Comparison of ENCODE assay signal across 21 mouse cellular contexts in genomic region chrX:140831706-140832105, GRCm38 (mm10). TPM values are rescaled to one million over a fixed set of nuclear protein-coding genes. Genes with fewer than 3 reads are reported as not detected.
DNase-seq lines count a peak whose midpoint lies in the region; ATAC-seq and TF ChIP-seq lines count a peak whose summit lies in the region.
"Had no signal": no experiment of that assay in that cellular context is flagged by ENCODE, and none has a peak within 500 bp of the region (broad histone marks: within the 10 kb centered on the region; RNA-seq: fewer than 3 reads in every experiment).

No protein-coding gene starts in this region.

- H3K4me3 ChIP-seq in forebrain, embryonic 14.5 days (ENCODE audit: low read depth, low read length) = no peak overlapping the region
- no peak overlapping the region for H3K4me3 ChIP-seq in forebrain, embryonic 12.5 days (replicated peaks)
- no peak overlapping the region for H3K4me3 ChIP-seq in lung, postnatal 0 days (ENCODE audit: low read depth, low read length)
- no peak overlapping the region for H3K4me3 ChIP-seq in lung, adult 2 months (replicated peaks; ENCODE audit: extremely low read depth, low read depth, low read length)
- no peak overlapping the region for H3K4me3 ChIP-seq in limb, embryonic 10.5 days
- H3K4me3 ChIP-seq in midbrain, embryonic 15.5 days = no peak overlapping the region
- H3K4me3 ChIP-seq: embryonic facial prominence, embryonic 10.5 days; forebrain, embryonic 10.5 days; heart, embryonic 15.5 days; hindbrain, embryonic 10.5 days had no signal

- no peaks in the 10 kb centered on the region for H3K9me3 ChIP-seq in forebrain, embryonic 14.5 days (replicated peaks; ENCODE audit: control insufficient read depth, low read length)
- no peaks in the 10 kb centered on the region for H3K9me3 ChIP-seq in forebrain, embryonic 12.5 days
- H3K9me3 ChIP-seq in lung, postnatal 0 days (ENCODE audit: low read length) = no peaks in the 10 kb centered on the region
- H3K9me3 ChIP-seq in limb, embryonic 10.5 days (replicated peaks) = no peaks in the 10 kb centered on the region
- no peaks in the 10 kb centered on the region for H3K9me3 ChIP-seq in midbrain, embryonic 15.5 days
- H3K9me3 ChIP-seq: embryonic facial prominence, embryonic 10.5 days; forebrain, embryonic 10.5 days; heart, embryonic 15.5 days; hindbrain, embryonic 10.5 days had no signal

- no peak overlapping the region for H3K9ac ChIP-seq in forebrain, embryonic 14.5 days (ENCODE audit: low read length)
- no peak overlapping the region for H3K9ac ChIP-seq in forebrain, embryonic 12.5 days
- no peak overlapping the region for H3K9ac ChIP-seq in lung, postnatal 0 days (replicated peaks; ENCODE audit: low read depth)
- H3K9ac ChIP-seq in midbrain, embryonic 15.5 days = no peak overlapping the region
- H3K9ac ChIP-seq: heart, embryonic 15.5 days; hindbrain, embryonic 14.5 days had no signal

- DNase-seq in forebrain, embryonic 14.5 days (ENCODE audit: low spot score) = peak; percentile 9
- peak; percentile 27 for DNase-seq in lung, postnatal 0 days (ENCODE audit: low spot score)
- DNase-seq in lung, adult 2 months = no peak
- DNase-seq in 3134 (ENCODE audit: extremely low read depth, insufficient read length, low spot score) = peak; percentile 18
- DNase-seq in NIH3T3 (ENCODE audit: low read depth) = peak; percentile 66
- DNase-seq in limb, embryonic 10.5 days (ENCODE audit: low spot score) = no peak
- DNase-seq: adrenal gland, postnatal 14 days; cerebellum, adult 18-20 months; gastrocnemius, postnatal 10 days; heart, adult 18-20 months had no signal

- TF ChIP-seq CTCF in lung, postnatal 0 days (IDR thresholded peaks at IDR 0.05) = no peak
- no peak for TF ChIP-seq CTCF in lung, adult 2 months (IDR thresholded peaks at IDR 0.05; ENCODE audit: insufficient read depth, low read length)

- H3K27me3 ChIP-seq in forebrain, embryonic 14.5 days (replicated peaks; ENCODE audit: control insufficient read depth, insufficient read depth, low read length) = no peaks in the 10 kb centered on the region
- H3K27me3 ChIP-seq in forebrain, embryonic 12.5 days = peaks cover 21% of the 10 kb centered on the region
- no peaks in the 10 kb centered on the region for H3K27me3 ChIP-seq in lung, postnatal 0 days (replicated peaks; ENCODE audit: insufficient read depth, low read length)
- H3K27me3 ChIP-seq in limb, embryonic 10.5 days (ENCODE audit: low read depth, poor library complexity, severe bottlenecking) = peaks cover 77% of the 10 kb centered on the region
- H3K27me3 ChIP-seq in midbrain, embryonic 15.5 days (replicated peaks) = peaks cover 11% of the 10 kb centered on the region; the same call in 1 of the 2 replicates
- H3K27me3 ChIP-seq: heart, embryonic 15.5 days had no signal

- H3K27ac ChIP-seq in forebrain, embryonic 14.5 days (ENCODE audit: low read depth, low read length) = no peak overlapping the region
- H3K27ac ChIP-seq in forebrain, embryonic 12.5 days = no peak overlapping the region
- no peak overlapping the region for H3K27ac ChIP-seq in lung, postnatal 0 days (ENCODE audit: low read length)
- no peak overlapping the region for H3K27ac ChIP-seq in limb, embryonic 10.5 days
- H3K27ac ChIP-seq in midbrain, embryonic 15.5 days = no peak overlapping the region
- H3K27ac ChIP-seq: embryonic facial prominence, embryonic 10.5 days; forebrain, embryonic 10.5 days; heart, embryonic 15.5 days; hindbrain, embryonic 10.5 days; hindbrain, embryonic 14.5 days had no signal

- no peak for TF ChIP-seq EP300 in lung, postnatal 0 days (IDR thresholded peaks at IDR 0.05)

- no peaks in the 10 kb centered on the region for H3K4me1 ChIP-seq in forebrain, embryonic 14.5 days (ENCODE audit: control insufficient read depth, insufficient read depth, low read length)
- H3K4me1 ChIP-seq in forebrain, embryonic 12.5 days = no peaks in the 10 kb centered on the region
- no peaks in the 10 kb centered on the region for H3K4me1 ChIP-seq in lung, postnatal 0 days (ENCODE audit: insufficient read depth, low read depth, low read length)
- no peaks in the 10 kb centered on the region for H3K4me1 ChIP-seq in lung, adult 2 months (ENCODE audit: control insufficient read depth, insufficient read depth, low read length)
- H3K4me1 ChIP-seq in limb, embryonic 10.5 days = no peaks in the 10 kb centered on the region
- H3K4me1 ChIP-seq in midbrain, embryonic 15.5 days = no peaks in the 10 kb centered on the region
- H3K4me1 ChIP-seq: embryonic facial prominence, embryonic 10.5 days; forebrain, embryonic 10.5 days; heart, embryonic 15.5 days; hindbrain, embryonic 10.5 days had no signal

- WGBS in forebrain, embryonic 14.5 days = 62% methylated on average over 4 of the region's 4 CpGs
- 58% methylated on average over 4 of the region's 4 CpGs for WGBS in forebrain, embryonic 12.5 days
- WGBS in lung, postnatal 0 days = 68% methylated on average over 4 of the region's 4 CpGs
- WGBS in lung, adult 2 months = 60% methylated on average over 4 of the region's 4 CpGs
- WGBS in limb, embryonic 10.5 days = 77% methylated on average over 4 of the region's 4 CpGs
- WGBS in midbrain, embryonic 15.5 days = 61% methylated on average over 4 of the region's 4 CpGs

- TF ChIP-seq POLR2A in lung, adult 2 months (IDR thresholded peaks at IDR 0.05; ENCODE audit: borderline replicate concordance, extremely low read depth, low read depth, low read length) = no peak

- no peak overlapping the region for H3K4me2 ChIP-seq in forebrain, embryonic 14.5 days (ENCODE audit: low read length)
- no peak overlapping the region for H3K4me2 ChIP-seq in forebrain, embryonic 12.5 days
- no peak overlapping the region for H3K4me2 ChIP-seq in lung, postnatal 0 days (replicated peaks; ENCODE audit: low read depth, low read length)
- H3K4me2 ChIP-seq in midbrain, embryonic 15.5 days = no peak overlapping the region
- H3K4me2 ChIP-seq: heart, embryonic 11.5 days; heart, embryonic 15.5 days; hindbrain, embryonic 14.5 days had no signal

- no peaks in the 10 kb centered on the region for H3K36me3 ChIP-seq in forebrain, embryonic 14.5 days (ENCODE audit: control insufficient read depth, insufficient read depth, low read length)
- no peaks in the 10 kb centered on the region for H3K36me3 ChIP-seq in forebrain, embryonic 12.5 days (replicated peaks)
- no peaks in the 10 kb centered on the region for H3K36me3 ChIP-seq in lung, postnatal 0 days (ENCODE audit: insufficient read depth, low read length)
- no peaks in the 10 kb centered on the region for H3K36me3 ChIP-seq in limb, embryonic 10.5 days
- H3K36me3 ChIP-seq in midbrain, embryonic 15.5 days (replicated peaks) = no peaks in the 10 kb centered on the region
- H3K36me3 ChIP-seq: embryonic facial prominence, embryonic 10.5 days; forebrain, embryonic 10.5 days; heart, embryonic 15.5 days; hindbrain, embryonic 10.5 days had no signal

- no peak for ATAC-seq in forebrain, embryonic 14.5 days
- ATAC-seq in forebrain, embryonic 12.5 days (ENCODE audit: low FRiP score) = no peak
- ATAC-seq in lung, postnatal 0 days = no peak
- ATAC-seq in midbrain, embryonic 15.5 days (replicated peaks) = no peak
- ATAC-seq: forebrain, embryonic 16.5 days had no signal

RNA-seq across cellular contexts. Expression of gene Tex13b, which starts 18.5 kb away (rescaled TPM):
- not detected in 2 replicates for polyA plus RNA-seq in forebrain, embryonic 14.5 days (2014; fragmentation: Nextera tagmentation; extraction: Ambion mirVana)
- not detected in 2 replicates for polyA plus RNA-seq in forebrain, embryonic 12.5 days (2016; fragmentation: Nextera tagmentation; extraction: Ambion mirVana)
- not detected in 2 replicates for polyA plus RNA-seq in lung, postnatal 0 days (2015; fragmentation: Nextera tagmentation; extraction: Ambion mirVana)
- polyA plus RNA-seq in lung, adult 2 months (2012; rRNA removed) = not detected in 2 replicates
- polyA plus RNA-seq in limb, embryonic 10.5 days (2016; fragmentation: Nextera tagmentation; extraction: Ambion mirVana) = not detected in 2 replicates
- not detected in 2 replicates for polyA plus RNA-seq in midbrain, embryonic 15.5 days (2015; fragmentation: Nextera tagmentation; extraction: Ambion mirVana)
- polyA plus RNA-seq: embryonic facial prominence, embryonic 10.5 days; embryonic facial prominence, embryonic 14.5 days; forebrain, embryonic 10.5 days; forebrain, embryonic 16.5 days; frontal cortex, adult 2 months; heart, embryonic 11.5 days; heart, embryonic 15.5 days; hindbrain, embryonic 10.5 days; hindbrain, embryonic 14.5 days had no signal

Comparison
In these comparisons a context has a peak if more than half of its experiments do, and no peak if none do; other contexts are left out.
1. DNase-seq: peak in forebrain, embryonic 14.5 days (single experiment), lung, postnatal 0 days (single experiment), 3134 (single experiment) and NIH3T3 (single experiment); none in lung, adult 2 months (single experiment) and limb, embryonic 10.5 days (single experiment).